Mouse (Mus musculus) bone marrow macrophage, adult 2 months (primary cell): ENCODE results near the gene Wdfy3. TPM values are rescaled to one million over a fixed set of nuclear protein-coding genes. Genes with fewer than 3 reads are reported as not detected.

Experiments used
- H3K27ac ChIP-seq: 2 replicates; pipeline ENCODE4 v1.5.1; 2012; ENCODE audit warnings: low read depth, low read length; ENCODE audit not compliant: insufficient read depth
- H3K4me1 ChIP-seq: 2 replicates; pipeline ENCODE4 v1.6.1; 2012; ENCODE audit warnings: low read length; ENCODE audit not compliant: control insufficient read depth, insufficient read depth
- H3K4me3 ChIP-seq: 2 replicates; pipeline ENCODE4 v1.5.1; 2012; ENCODE audit warnings: mild to moderate bottlenecking, low read length, moderate library complexity; ENCODE audit not compliant: insufficient read depth
- CTCF ChIP-seq: IDR thresholded peaks from 2 replicates; pipeline ENCODE4 v1.5.1; 2012; ENCODE audit warnings: low read depth, mild to moderate bottlenecking, low read length, moderate library complexity
- POLR2A ChIP-seq: IDR thresholded peaks from 2 replicates; pipeline ENCODE4 v1.6.1; 2012; ENCODE audit warnings: mild to moderate bottlenecking, low read depth, low read length, borderline replicate concordance
- polyA plus RNA-seq: library from polyadenylated mRNA; stranded (reverse); fragments of >200 nt; gene quantifications from 2 replicates; pipeline ENCODE4 v1.2.4, GENCODE M21; 2012; ENCODE audit not compliant: missing spikeins, insufficient read depth, insufficient read length

Gene Wdfy3
- polyA plus RNA-seq, 1 experiment, result 43.0 TPM

- TF ChIP-seq POLR2A (no peak), CTCF (no peak)
- H3K27ac ChIP-seq, result no peak overlapping the region
Measured at GRCm38 (mm10) chr5:101899981-101900380, 169.7 kb downstream of the Wdfy3 start.

GRCm38 (mm10) chr5:101896784-101897183, 172.9 kb downstream of the Wdfy3 start:
- Histone ChIP-seq H3K4me3 (no peak overlapping the region), H3K4me1 (no peaks in the 10 kb centered on the region), H3K27ac (no peak overlapping the region)
- TF ChIP-seq CTCF (no peak), POLR2A (no peak)

More at GRCm38 (mm10) chr5:101899981-101900380, 169.7 kb downstream of the Wdfy3 start:
- no peaks in the 10 kb centered on the region for H3K4me1 ChIP-seq
- H3K4me3 ChIP-seq, result no peak overlapping the region

DNA sequence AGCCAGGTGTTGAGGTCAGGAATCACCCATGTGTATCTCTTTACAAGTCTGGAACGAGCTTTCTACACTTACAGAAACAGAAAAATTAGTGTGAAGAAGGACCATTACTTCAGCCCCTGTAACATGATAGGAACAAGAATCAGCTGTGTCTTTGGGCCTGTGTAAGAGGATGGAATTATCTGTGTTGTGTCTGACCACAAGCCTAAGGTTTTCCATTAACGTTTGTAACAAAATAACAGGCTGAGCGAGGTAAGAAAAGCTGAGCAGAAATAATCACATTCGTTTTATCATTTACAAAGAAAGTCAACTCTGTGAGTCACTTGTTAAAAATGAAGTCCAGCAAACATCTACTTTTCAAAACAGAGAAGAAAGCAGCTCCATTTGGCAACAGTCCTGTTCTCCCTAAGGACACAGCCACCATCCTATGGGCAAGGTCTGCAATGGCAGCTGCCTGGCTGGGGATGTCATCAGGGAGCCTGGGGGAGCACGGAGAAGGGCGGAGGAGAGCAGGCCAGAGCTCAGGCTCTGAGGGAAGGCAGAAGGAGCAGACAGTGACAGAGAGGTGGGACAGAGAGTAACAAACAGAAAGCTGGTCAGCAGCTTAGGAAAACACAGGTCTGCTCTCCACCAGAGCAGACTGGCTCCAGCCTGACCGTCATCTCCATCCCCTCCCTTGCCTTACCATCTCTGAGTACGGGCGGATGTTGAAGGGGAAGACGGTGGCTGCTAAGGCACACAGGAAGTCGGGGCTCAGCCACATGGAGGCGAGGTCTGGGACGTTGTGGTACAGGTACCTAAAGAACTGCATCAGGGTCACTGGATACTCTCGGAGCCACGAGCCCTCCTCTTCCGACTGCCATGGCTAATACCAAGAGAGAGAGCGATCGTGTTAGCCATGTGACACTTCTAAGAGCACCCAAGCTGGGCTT, 173.7 kb downstream of the Wdfy3 start:
- Histone ChIP-seq H3K4me1 (no peaks in the 10 kb centered on the region), H3K27ac (no peak overlapping the region), H3K4me3 (no peak overlapping the region)
- TF ChIP-seq CTCF (no peak), POLR2A (no peak)

DNA sequence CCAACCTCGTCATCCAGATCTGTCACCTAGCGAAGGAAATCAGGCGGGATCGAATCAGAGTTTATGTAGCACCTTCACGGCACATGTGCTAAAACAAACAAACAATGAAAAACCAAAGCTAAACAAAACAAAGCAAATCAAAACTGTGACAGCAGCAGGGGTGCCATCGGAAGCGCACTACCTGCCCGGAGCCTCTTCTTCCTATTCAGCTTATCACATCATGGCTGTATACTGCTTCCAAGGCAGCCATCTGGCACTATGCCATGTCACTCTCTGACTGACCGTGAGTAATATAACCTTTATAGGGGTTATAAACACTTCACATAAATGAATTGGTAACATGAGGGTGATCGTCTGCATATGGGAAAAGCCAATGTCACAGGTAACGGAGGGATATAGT, 174.6 kb downstream of the Wdfy3 start:
- H3K4me1 ChIP-seq, result no peaks in the 10 kb centered on the region
- H3K27ac ChIP-seq, result no peak overlapping the region
- TF ChIP-seq CTCF (no peak), POLR2A (no peak)
- H3K4me3 ChIP-seq, result no peak overlapping the region

DNA sequence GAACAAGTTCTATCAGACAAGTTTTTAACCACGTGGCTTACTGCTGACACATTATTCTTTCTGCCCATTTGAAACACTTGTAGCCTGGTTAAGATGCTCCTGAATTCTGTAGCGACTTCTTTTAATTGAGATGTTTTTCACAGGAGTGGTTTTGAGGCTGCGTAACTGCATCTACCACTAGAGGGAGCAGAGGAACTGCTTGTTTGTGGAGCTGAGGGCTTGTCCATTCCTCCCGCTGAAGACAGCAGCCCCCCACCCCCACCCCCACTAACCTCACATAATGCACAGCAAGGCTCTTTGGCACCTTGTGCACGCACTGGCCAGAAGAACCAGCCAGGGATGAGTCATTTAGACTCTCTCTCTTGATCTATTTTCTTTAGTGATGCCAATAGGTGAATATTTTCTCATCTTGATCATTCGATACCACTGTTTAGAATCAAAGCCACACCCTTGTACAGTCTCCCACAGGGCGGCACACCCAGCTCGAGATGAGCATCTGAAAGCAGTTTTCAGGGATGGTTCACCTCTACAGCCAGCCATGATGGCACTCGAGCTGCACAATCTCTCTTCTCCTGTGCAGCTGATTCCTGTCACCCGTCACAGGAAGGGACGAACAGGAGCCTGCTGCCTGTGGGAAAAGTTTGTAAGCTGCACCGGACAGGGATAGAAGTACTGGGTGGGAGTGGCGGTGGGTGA, 175.8 kb downstream of the Wdfy3 start:
- Histone ChIP-seq H3K4me3 (no peak overlapping the region), H3K27ac (no peak overlapping the region), H3K4me1 (no peaks in the 10 kb centered on the region)
- TF ChIP-seq POLR2A (no peak), CTCF (peak; percentile 28; the same call in 1 of the 2 replicates)

DNA sequence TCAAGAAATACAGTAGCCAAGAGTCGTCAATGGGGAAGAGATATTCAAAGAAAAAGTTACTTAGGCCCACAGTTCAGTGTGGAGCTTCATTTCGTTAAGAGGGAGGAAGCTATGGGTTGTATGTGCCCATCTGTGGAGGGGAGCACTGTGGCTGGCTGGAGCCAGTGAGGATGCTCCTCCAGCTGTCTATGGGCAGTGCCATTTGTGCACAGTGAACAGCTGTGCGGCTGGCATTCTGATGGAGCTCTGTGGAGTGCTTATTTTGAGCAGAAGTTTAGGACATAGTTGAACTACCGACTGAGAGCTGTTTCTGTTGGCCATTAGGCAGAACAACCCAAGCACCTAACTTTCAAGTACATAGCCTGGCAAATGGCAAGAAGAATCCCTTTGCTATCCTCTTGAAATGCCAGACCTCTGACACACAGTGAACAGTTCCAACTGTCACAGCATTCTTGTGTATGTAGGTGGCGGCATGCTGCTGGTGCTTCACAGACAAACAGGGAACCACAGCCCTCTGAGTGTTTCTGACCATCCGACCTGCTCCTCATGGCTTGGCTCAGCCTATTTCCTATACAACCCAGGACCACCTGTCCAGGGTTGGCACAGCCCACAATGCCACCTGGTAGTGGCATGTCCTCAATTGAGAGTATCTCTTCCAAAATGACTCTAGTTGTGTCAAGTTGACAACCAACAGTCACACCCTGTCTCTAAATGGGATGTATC, 177.9 kb downstream of the Wdfy3 start:
- no peaks in the 10 kb centered on the region for H3K4me1 ChIP-seq
- H3K4me3 ChIP-seq, result no peak overlapping the region
- no peak overlapping the region for H3K27ac ChIP-seq
- no peak for TF ChIP-seq POLR2A
- TF ChIP-seq CTCF, result no peak

- Histone ChIP-seq H3K27ac (no peak overlapping the region), H3K4me1 (no peaks in the 10 kb centered on the region)
- TF ChIP-seq CTCF, result no peak
- TF ChIP-seq POLR2A, result no peak
Measured at GRCm38 (mm10) chr5:101887989-101888388, 181.7 kb downstream of the Wdfy3 start.

GRCm38 (mm10) chr5:101885039-101885438, 184.7 kb downstream of the Wdfy3 start:
- TF ChIP-seq CTCF (no peak), POLR2A (no peak)
- Histone ChIP-seq H3K4me1 (no peaks in the 10 kb centered on the region), H3K4me3 (no peak overlapping the region), H3K27ac (no peak overlapping the region)

More at GRCm38 (mm10) chr5:101887989-101888388, 181.7 kb downstream of the Wdfy3 start:
- H3K4me3 ChIP-seq, result no peak overlapping the region

DNA sequence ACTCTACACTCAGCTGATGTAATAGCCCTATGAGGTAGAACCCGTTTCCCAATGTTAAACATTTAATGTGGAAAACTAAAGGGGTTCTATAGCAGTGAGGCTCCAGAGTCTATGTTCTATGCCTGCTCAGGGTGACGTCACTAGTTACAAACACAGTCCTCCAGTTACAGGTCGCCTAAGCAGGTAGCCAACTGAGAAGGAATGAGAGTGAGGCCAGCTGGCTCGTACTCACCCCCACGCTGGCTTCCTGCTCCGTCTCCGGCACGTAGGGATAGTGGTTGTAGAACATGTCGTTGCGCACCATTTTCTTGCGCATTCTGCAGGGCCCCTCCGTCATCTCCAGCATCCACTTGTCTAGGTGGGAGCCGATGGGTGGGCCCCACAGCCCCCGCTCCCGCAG, 187.5 kb downstream of the Wdfy3 start:
- TF ChIP-seq CTCF (no peak), POLR2A (no peak)
- Histone ChIP-seq H3K4me1 (no peaks in the 10 kb centered on the region), H3K27ac (no peak overlapping the region), H3K4me3 (no peak overlapping the region)
